Mouse (Mus musculus) olfactory bulb, adult 2 months (tissue): ENCODE measurements around the gene Cyp2w1. TPM values are rescaled to one million over a fixed set of nuclear protein-coding genes. Genes with fewer than 3 reads are reported as not detected.
"Not testable (repeated sequence)": the region's sequence is repeated elsewhere in the genome, so short reads cannot be mapped to it uniquely, and the experiment has no call there.

Experiments
- H3K27ac ChIP-seq: fragments of 200-500 bp; 2 replicates; pipeline ENCODE4 v1.5.1; 2012; ENCODE audit warnings: low read depth, low read length; ENCODE audit not compliant: insufficient read depth
- H3K4me1 ChIP-seq: fragments of 200-500 bp; 2 replicates; pipeline ENCODE4 v1.6.1; 2012; ENCODE audit warnings: low read length; ENCODE audit not compliant: control insufficient read depth, insufficient read depth
- H3K4me3 ChIP-seq: fragments of 200-500 bp; 2 replicates; pipeline ENCODE4 v1.5.1; 2012; ENCODE audit warnings: mild to moderate bottlenecking, low read depth, low read length, moderate library complexity; ENCODE audit not compliant: insufficient read depth
- CTCF ChIP-seq: fragments of 200-500 bp; IDR thresholded peaks from 2 replicates; pipeline ENCODE4 v1.5.1; 2012; ENCODE audit warnings: low read depth, mild to moderate bottlenecking, low read length, moderate library complexity; ENCODE audit not compliant: insufficient read depth
- POLR2A ChIP-seq: fragments of 200-500 bp; IDR thresholded peaks from 2 replicates; pipeline ENCODE4 v1.6.1; 2012; ENCODE audit warnings: mild to moderate bottlenecking, low read depth, low read length, moderate library complexity; ENCODE audit not compliant: insufficient read depth
- WGBS: fragments of 180-500 bp; shearing (Covaris S2); methylation state at CpG from one replicate; pipeline ENCODE4 v1.1.7; 2018; 5-methylcytosine and 5-hydroxymethylcytosine counted together
- polyA plus RNA-seq: library from polyadenylated mRNA; stranded (reverse); fragments of >200 nt; gene quantifications from 2 replicates; pipeline ENCODE4 v1.2.4, GENCODE M21; 2012; ENCODE audit warnings: low replicate concordance; ENCODE audit not compliant: missing spikeins, insufficient read depth, insufficient read length

Cyp2w1 gene
- polyA plus RNA-seq, 1 experiment: not detected

GRCm38 (mm10) chr5:139326986-139327633, 25.3 kb upstream of the Cyp2w1 start:
- no peak overlapping the region for H3K27ac ChIP-seq
- WGBS: 80% methylated on average over 7 of the region's 7 CpGs
- H3K4me1 ChIP-seq: peaks cover 33% of the 10 kb centered on the region
- TF ChIP-seq CTCF: no peak
- TF ChIP-seq POLR2A: no peak
- H3K4me3 ChIP-seq: no peak overlapping the region

GRCm38 (mm10) chr5:139327634-139328020, 24.8 kb upstream of the Cyp2w1 start:
- TF ChIP-seq POLR2A (no peak), CTCF (no peak)
- 73% methylated on average over 7 of the region's 7 CpGs for WGBS
- no peak overlapping the region for H3K27ac ChIP-seq
- H3K4me3 ChIP-seq: no peak overlapping the region
- H3K4me1 ChIP-seq: peaks cover 31% of the 10 kb centered on the region

- TF ChIP-seq CTCF (no peak), POLR2A (no peak)
- Histone ChIP-seq H3K27ac (no peak overlapping the region), H3K4me3 (no peak overlapping the region), H3K4me1 (peaks cover 7% of the 10 kb centered on the region; the same call in 1 of the 2 replicates)
- 27% methylated on average over 7 of the region's 7 CpGs for WGBS
Measured at GRCm38 (mm10) chr5:139330766-139331165, 21.7 kb upstream of the Cyp2w1 start.

GRCm38 (mm10) chr5:139331742-139332141, 20.7 kb upstream of the Cyp2w1 start:
- peak; percentile 90 for TF ChIP-seq CTCF
- TF ChIP-seq POLR2A: no peak
- Histone ChIP-seq H3K4me3 (no peak overlapping the region), H3K4me1 (peaks cover 10% of the 10 kb centered on the region; the same call in 1 of the 2 replicates), H3K27ac (no peak overlapping the region)
- 22% methylated on average over 8 of the region's 8 CpGs for whole genome bisulfite sequencing

- no peak overlapping the region for H3K27ac ChIP-seq
- 88% methylated on average over 8 of the region's 8 CpGs for WGBS
- no peak overlapping the region for H3K4me3 ChIP-seq
- TF ChIP-seq POLR2A (no peak), CTCF (no peak)
- peaks cover 10% of the 10 kb centered on the region; the same call in 1 of the 2 replicates for H3K4me1 ChIP-seq
Measured at GRCm38 (mm10) chr5:139332590-139333272, 19.7 kb upstream of the Cyp2w1 start.

- TF ChIP-seq CTCF (no peak), POLR2A (no peak)
- no peak overlapping the region for H3K27ac ChIP-seq
- H3K4me1 ChIP-seq: peaks cover 10% of the 10 kb centered on the region; the same call in 1 of the 2 replicates
- H3K4me3 ChIP-seq: no peak overlapping the region
- 75% methylated on average over 16 of the region's 16 CpGs for WGBS
Measured at GRCm38 (mm10) chr5:139333301-139334013, 19.0 kb upstream of the Cyp2w1 start.

- WGBS: 89% methylated on average over 10 of the region's 10 CpGs
- not testable (repeated sequence) for H3K4me3 ChIP-seq, H3K27ac ChIP-seq
- H3K4me1 ChIP-seq: peaks cover 14% of the 10 kb centered on the region
Measured at GRCm38 (mm10) chr5:139334394-139334793, 18.0 kb upstream of the Cyp2w1 start.

- Histone ChIP-seq H3K4me1 (peaks cover 14% of the 10 kb centered on the region), H3K27ac (no peak overlapping the region), H3K4me3 (no peak overlapping the region)
- no peak for TF ChIP-seq CTCF
- TF ChIP-seq POLR2A: no peak
- 75% methylated on average over 4 of the region's 4 CpGs for WGBS
Measured at GRCm38 (mm10) chr5:139335634-139336033, 16.8 kb upstream of the Cyp2w1 start.

- 66% methylated on average over 13 of the region's 13 CpGs for WGBS
Measured at GRCm38 (mm10) chr5:139337826-139338370, 14.5 kb upstream of the Cyp2w1 start.

More at GRCm38 (mm10) chr5:139337826-139338370, 14.5 kb upstream of the Cyp2w1 start:
- no peak for TF ChIP-seq POLR2A
- Histone ChIP-seq H3K27ac (no peak overlapping the region), H3K4me3 (no peak overlapping the region), H3K4me1 (peaks cover 7% of the 10 kb centered on the region)
